Mouse (Mus musculus) forebrain, embryonic 10.5 days (tissue): ENCODE measurements at regions not wholly inside any gene's neighbourhood (a gene's known extent, or its start where the extent isn't known, plus 50 kb on each side); places are given as distances from the start of the nearest gene placed in this dataset.

Experiments used
- DNase-seq: peaks from one replicate; pipeline ENCODE4 v3.0.0-alpha.2; 2017; ENCODE audit warnings: low spot score; ENCODE audit errors: extremely low spot score
- H3K27ac ChIP-seq: fragments of 300-500 bp; sonication (generic); 2 replicates; pipeline ENCODE4 v1.5.1; 2016; ENCODE audit warnings: mild to moderate bottlenecking
- H3K27me3 ChIP-seq: fragments of 300-500 bp; sonication (generic); 2 replicates; pipeline ENCODE4 v1.6.1; 2016; ENCODE audit warnings: mild to moderate bottlenecking; ENCODE audit not compliant: poor library complexity, severe bottlenecking
- H3K36me3 ChIP-seq: fragments of 300-500 bp; sonication (generic); replicated peaks from 2 replicates; pipeline ENCODE4 v1.6.1; 2016; ENCODE audit warnings: mild to moderate bottlenecking, moderate library complexity
- H3K4me1 ChIP-seq: fragments of 300-500 bp; sonication (generic); 2 replicates; pipeline ENCODE4 v1.6.1; 2016
- H3K4me3 ChIP-seq: fragments of 300-500 bp; sonication (generic); 2 replicates; pipeline ENCODE4 v1.5.1; 2016; ENCODE audit warnings: mild to moderate bottlenecking, moderate library complexity
- H3K9me3 ChIP-seq: fragments of 300-500 bp; sonication (generic); 2 replicates; pipeline ENCODE4 v1.6.1; 2016; ENCODE audit warnings: mild to moderate bottlenecking, moderate library complexity
- WGBS: fragments of 180-500 bp; shearing (Covaris S2); methylation state at CpG from one replicate; pipeline ENCODE4 v1.1.7; 2016; 5-methylcytosine and 5-hydroxymethylcytosine counted together

GRCm38 (mm10) chr12:8844748-8845147 lies 73.6 kb downstream of the Sdc1 start:
- H3K4me1 ChIP-seq, result peaks cover 16% of the 10 kb centered on the region
- WGBS, result 90% methylated on average over 5 of the region's 5 CpGs
- H3K36me3 ChIP-seq, result no peaks in the 10 kb centered on the region
- DNase-seq, result no peak
- no peak overlapping the region for H3K4me3 ChIP-seq
- H3K27ac ChIP-seq, result no peak overlapping the region
- H3K9me3 ChIP-seq, result no peaks in the 10 kb centered on the region
- H3K27me3 ChIP-seq, result no peaks in the 10 kb centered on the region

GRCm38 (mm10) chr12:8845443-8845842 lies 74.3 kb downstream of the Sdc1 start:
- H3K4me1 ChIP-seq, result peaks cover 16% of the 10 kb centered on the region
- H3K27ac ChIP-seq, result no peak overlapping the region
- no peak for DNase-seq
- H3K27me3 ChIP-seq, result no peaks in the 10 kb centered on the region
- 90% methylated on average over 8 of the region's 8 CpGs for WGBS
- H3K9me3 ChIP-seq, result no peaks in the 10 kb centered on the region
- no peaks in the 10 kb centered on the region for H3K36me3 ChIP-seq
- no peak overlapping the region for H3K4me3 ChIP-seq

GRCm38 (mm10) chr12:8846425-8847226 lies 74.8 kb upstream of the Laptm4a start:
- Histone ChIP-seq H3K9me3 (no peaks in the 10 kb centered on the region), H3K27me3 (no peaks in the 10 kb centered on the region), H3K27ac (peak overlapping the region; percentile 75), H3K4me3 (no peak overlapping the region), H3K4me1 (peaks cover 16% of the 10 kb centered on the region), H3K36me3 (no peaks in the 10 kb centered on the region)
- WGBS, result 58% methylated on average over 16 of the region's 16 CpGs
- DNase-seq, result peak; percentile 34

GRCm38 (mm10) chr12:8847227-8847857 lies 74.1 kb upstream of the Laptm4a start:
- 64% methylated on average over 10 of the region's 10 CpGs for WGBS
- H3K27ac ChIP-seq, result peak overlapping the region; percentile 75

GRCm38 (mm10) chr12:8847858-8848383 lies 73.5 kb upstream of the Laptm4a start:
- WGBS, result 87% methylated on average over 8 of the region's 8 CpGs
- no peak for DNase-seq
- H3K27me3 ChIP-seq, result no peaks in the 10 kb centered on the region
- no peak overlapping the region for H3K27ac ChIP-seq
- no peaks in the 10 kb centered on the region for H3K36me3 ChIP-seq
- no peaks in the 10 kb centered on the region for H3K9me3 ChIP-seq
- peaks cover 16% of the 10 kb centered on the region for H3K4me1 ChIP-seq
- H3K4me3 ChIP-seq, result no peak overlapping the region

More at GRCm38 (mm10) chr12:8847227-8847857, 74.1 kb upstream of the Laptm4a start:
- Histone ChIP-seq H3K4me3 (no peak overlapping the region), H3K4me1 (peaks cover 16% of the 10 kb centered on the region), H3K9me3 (no peaks in the 10 kb centered on the region), H3K27me3 (no peaks in the 10 kb centered on the region), H3K36me3 (no peaks in the 10 kb centered on the region)
- DNase-seq, result no peak

- no peak for DNase-seq
- Histone ChIP-seq H3K27ac (no peak overlapping the region), H3K9me3 (no peaks in the 10 kb centered on the region), H3K36me3 (no peaks in the 10 kb centered on the region), H3K4me3 (no peak overlapping the region), H3K27me3 (no peaks in the 10 kb centered on the region), H3K4me1 (peaks cover 27% of the 10 kb centered on the region)
- 90% methylated on average over 4 of the region's 4 CpGs for WGBS
These were observed 67.6 kb upstream of the Laptm4a start for GRCm38 (mm10) chr12:8853858-8854257.

- no peaks in the 10 kb centered on the region for H3K36me3 ChIP-seq
- 84% methylated on average over 4 of the region's 4 CpGs for WGBS
- DNase-seq, result no peak
- H3K4me3 ChIP-seq, result no peak overlapping the region
- peaks cover 32% of the 10 kb centered on the region for H3K4me1 ChIP-seq
- H3K9me3 ChIP-seq, result no peaks in the 10 kb centered on the region
- no peak overlapping the region for H3K27ac ChIP-seq
- H3K27me3 ChIP-seq, result no peaks in the 10 kb centered on the region
These were observed 67.1 kb upstream of the Laptm4a start for GRCm38 (mm10) chr12:8854401-8854800.

- 84% methylated on average over 5 of the region's 5 CpGs for WGBS
These were observed 66.3 kb upstream of the Laptm4a start for GRCm38 (mm10) chr12:8855119-8855518.

GRCm38 (mm10) chr12:8856051-8856543 lies 65.4 kb upstream of the Laptm4a start:
- H3K27me3 ChIP-seq, result no peaks in the 10 kb centered on the region
- H3K4me1 ChIP-seq, result peaks cover 40% of the 10 kb centered on the region
- no peaks in the 10 kb centered on the region for H3K36me3 ChIP-seq
- no peak overlapping the region for H3K4me3 ChIP-seq
- H3K27ac ChIP-seq, result peak overlapping the region; percentile 71
- DNase-seq, result no peak
- WGBS, result 62% methylated on average over 1 of the region's 1 CpGs
- no peaks in the 10 kb centered on the region for H3K9me3 ChIP-seq

More at GRCm38 (mm10) chr12:8855119-8855518, 66.3 kb upstream of the Laptm4a start:
- no peak for DNase-seq
- H3K27ac ChIP-seq, result no peak overlapping the region
- H3K9me3 ChIP-seq, result no peaks in the 10 kb centered on the region
- H3K4me3 ChIP-seq, result no peak overlapping the region
- peaks cover 39% of the 10 kb centered on the region for H3K4me1 ChIP-seq
- H3K27me3 ChIP-seq, result no peaks in the 10 kb centered on the region
- H3K36me3 ChIP-seq, result no peaks in the 10 kb centered on the region

- Histone ChIP-seq H3K36me3 (no peaks in the 10 kb centered on the region), H3K27ac (peak overlapping the region; percentile 37), H3K9me3 (no peaks in the 10 kb centered on the region), H3K4me3 (no peak overlapping the region), H3K4me1 (peaks cover 40% of the 10 kb centered on the region), H3K27me3 (no peaks in the 10 kb centered on the region)
- WGBS, result 48% methylated on average over 8 of the region's 8 CpGs
- no peak for DNase-seq
These were observed 64.2 kb upstream of the Laptm4a start for GRCm38 (mm10) chr12:8857308-8857707.

- 87% methylated on average over 7 of the region's 7 CpGs for WGBS
- peaks cover 40% of the 10 kb centered on the region for H3K4me1 ChIP-seq
- no peaks in the 10 kb centered on the region for H3K36me3 ChIP-seq
- 0 out of 2 replicates have a peak overlapping the region, but pooled peaks have one; percentile 8 for H3K27ac ChIP-seq
- no peaks in the 10 kb centered on the region; the same call in 1 of the 2 replicates for H3K27me3 ChIP-seq
- DNase-seq, result no peak
- H3K9me3 ChIP-seq, result no peaks in the 10 kb centered on the region
- H3K4me3 ChIP-seq, result no peak overlapping the region
These were observed 62.7 kb upstream of the Laptm4a start for GRCm38 (mm10) chr12:8858748-8859147.

- H3K9me3 ChIP-seq, result no peaks in the 10 kb centered on the region
- WGBS, result 82% methylated on average over 4 of the region's 4 CpGs
- no peaks in the 10 kb centered on the region; the same call in 1 of the 2 replicates for H3K27me3 ChIP-seq
- peaks cover 42% of the 10 kb centered on the region for H3K4me1 ChIP-seq
- no peak for DNase-seq
- no peaks in the 10 kb centered on the region for H3K36me3 ChIP-seq
- H3K27ac ChIP-seq, result no peak overlapping the region
- no peak overlapping the region for H3K4me3 ChIP-seq
These were observed 61.9 kb upstream of the Laptm4a start for GRCm38 (mm10) chr12:8859588-8859987.

GRCm38 (mm10) chr12:8864830-8865229 lies 56.6 kb upstream of the Laptm4a start:
- Histone ChIP-seq H3K27me3 (no peaks in the 10 kb centered on the region; the same call in 1 of the 2 replicates), H3K36me3 (no peaks in the 10 kb centered on the region), H3K27ac (no peak overlapping the region), H3K4me1 (peaks cover 20% of the 10 kb centered on the region), H3K4me3 (no peak overlapping the region), H3K9me3 (no peaks in the 10 kb centered on the region)
- WGBS, result 71% methylated on average over 3 of the region's 3 CpGs
- DNase-seq, result no peak
